Mouse (Mus musculus): ENCODE data around the gene Trim32.
A peak's percentile ranks its signal among the peaks of the same experiment; 100 is the strongest.

Trim32 gene

DNA sequence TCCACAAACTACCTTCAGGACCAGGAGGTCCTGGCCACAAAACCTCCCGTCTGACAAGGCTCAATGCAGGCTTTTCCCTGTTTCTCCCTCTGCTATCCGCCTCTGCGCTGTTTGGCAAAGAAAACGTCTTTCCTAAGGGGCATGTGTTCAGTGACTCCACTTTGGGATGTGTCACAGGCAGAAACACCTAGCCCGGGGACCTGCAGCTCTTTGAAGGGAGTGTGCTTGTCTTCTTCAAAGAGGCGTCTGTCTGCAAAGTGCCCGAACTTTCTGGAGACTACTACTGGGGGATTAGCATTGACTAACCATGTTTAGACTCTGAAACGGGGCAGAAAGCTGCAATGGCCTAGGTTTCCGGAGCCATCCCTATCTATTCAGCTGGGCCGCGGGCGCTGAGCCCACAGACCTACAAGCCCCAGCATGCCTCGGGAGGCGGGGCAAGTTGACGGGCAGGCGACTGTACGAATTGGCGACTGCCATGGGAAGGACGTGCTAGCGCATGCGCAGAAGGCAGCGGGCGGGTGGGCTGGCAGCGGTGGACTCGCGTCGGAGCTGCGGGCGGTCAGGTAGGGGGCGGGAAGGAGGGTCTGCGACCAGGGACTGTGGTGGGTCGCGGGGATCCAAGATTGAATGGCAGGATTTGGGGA, at the start of gene Trim32:
Gene Trim32 (plus strand): TSS at position 483 of the 647 bp plus-strand sequence.
- DNase-seq (ENCODE audit: low spot score) = peak; percentile 99

DNA sequence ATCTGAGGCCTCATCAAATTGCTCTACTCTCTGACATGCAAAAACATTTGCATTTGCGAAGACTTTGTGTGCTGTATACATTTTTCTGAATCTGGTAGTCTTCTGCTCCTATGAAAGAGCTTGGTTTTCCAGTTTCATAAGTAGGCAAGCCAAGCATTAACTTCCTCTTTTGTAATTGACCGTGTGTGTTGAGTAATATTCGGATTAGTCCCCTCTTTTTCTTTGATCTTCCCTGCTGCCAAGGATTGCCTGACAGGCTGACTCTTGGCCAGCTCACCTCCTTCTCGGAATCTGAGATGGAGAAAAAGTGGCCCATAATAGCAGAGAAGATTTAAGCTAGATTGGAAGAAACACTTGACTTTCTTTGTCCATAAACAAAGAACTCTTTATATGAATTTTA, 39.3 kb upstream of the Trim32 start:
- DNase-seq (ENCODE audit: low spot score) = no peak

DNA sequence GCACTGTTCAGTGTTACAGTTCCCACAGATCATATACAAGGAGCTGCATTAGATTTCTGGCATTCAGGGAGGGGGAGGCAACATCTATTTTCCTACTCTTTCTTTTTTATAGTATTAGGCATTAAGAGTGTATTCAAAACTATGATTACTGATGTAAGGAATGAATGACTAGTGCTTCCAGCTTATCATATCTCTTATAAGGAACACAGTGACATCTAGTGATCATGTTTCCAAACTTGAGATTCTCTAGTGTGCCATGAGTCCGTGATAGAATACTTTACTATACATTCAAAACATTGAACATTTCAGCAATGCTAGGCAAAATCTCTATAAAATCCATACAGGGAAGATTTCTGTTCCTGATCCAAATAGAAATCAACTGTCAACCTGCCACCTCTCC, 24.5 kb upstream of the Trim32 start:
- no peak for DNase-seq (ENCODE audit: low spot score)

DNA sequence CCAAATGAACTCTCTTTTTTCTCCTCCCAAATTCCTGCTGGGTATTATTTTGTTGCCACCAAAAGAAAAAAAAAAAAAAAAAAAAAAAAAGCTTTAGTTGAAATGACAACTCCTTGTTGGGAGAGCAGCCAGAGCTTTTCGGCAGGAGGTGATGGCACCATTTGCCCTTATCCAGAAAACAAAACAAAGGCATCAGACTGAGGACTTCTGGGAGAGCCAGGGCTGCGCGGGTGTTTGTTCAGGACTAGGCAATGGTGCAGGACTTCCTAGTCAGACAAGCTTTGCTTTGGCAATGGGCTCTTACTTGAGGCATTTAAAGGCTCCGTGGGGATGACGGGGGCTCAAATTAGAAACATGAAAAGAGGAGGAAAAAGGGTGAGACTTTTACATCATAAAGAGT, 17.8 kb upstream of the Trim32 start:
- DNase-seq (ENCODE audit: low spot score) = no peak

DNA sequence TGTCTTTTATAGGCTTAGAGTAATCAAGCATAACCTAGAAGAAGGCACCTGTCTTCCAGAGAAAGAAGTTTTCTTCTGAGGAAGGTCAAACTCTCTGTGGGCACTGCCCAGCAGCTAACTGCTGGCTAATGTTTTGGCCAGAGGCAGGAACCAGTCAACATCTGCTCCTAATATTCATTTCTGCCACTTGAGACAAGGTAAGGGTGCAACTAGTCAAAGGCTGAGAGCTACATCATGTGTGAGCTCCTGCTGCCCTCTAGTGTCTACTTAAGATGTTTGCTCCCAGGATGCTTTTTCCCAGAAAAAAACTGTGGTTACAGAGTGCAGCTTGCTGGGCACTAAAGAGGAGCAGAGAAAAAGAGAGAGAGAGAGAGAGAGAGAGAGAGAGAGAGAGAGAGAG, 15.0 kb upstream of the Trim32 start:
- DNase-seq (ENCODE audit: low spot score) = no peak

DNA sequence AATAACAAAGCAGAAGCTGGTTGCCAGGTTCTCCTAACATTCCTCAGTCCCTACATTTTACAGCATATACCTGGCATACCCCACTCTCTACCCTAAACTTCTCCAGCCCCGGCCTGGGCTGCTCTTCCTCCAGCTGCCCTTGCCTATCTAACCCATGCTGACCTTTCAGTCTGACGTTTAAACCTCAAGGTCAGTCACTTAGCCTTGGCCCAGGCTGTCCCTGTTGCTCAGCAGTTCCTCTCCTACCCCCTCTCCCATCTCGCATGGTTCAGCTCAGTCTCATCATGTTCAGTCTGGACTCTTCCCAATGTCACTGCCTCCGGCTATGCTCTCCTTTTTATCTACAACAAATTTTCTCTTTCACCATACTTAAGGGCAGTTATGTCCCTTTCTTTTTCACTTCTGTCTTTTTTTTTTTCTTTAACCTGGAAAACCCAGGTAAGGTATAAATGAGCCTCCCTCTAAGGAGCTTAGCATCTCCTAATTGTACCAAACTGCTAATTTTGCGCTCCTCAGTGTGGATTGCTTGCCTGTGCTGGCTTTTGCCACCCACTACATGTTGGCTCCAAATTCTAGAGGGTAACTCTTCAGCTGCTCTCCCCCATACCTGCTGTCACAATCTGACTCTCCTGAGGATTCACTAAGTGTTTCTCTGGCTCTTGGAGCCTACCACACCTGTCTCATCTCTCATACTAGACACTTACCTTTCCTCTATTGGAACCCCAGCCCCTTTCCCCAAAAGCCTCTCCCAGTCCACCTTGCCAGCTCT, 10.0 kb upstream of the Trim32 start:
- DNase-seq (ENCODE audit: low spot score) = no peak

DNA sequence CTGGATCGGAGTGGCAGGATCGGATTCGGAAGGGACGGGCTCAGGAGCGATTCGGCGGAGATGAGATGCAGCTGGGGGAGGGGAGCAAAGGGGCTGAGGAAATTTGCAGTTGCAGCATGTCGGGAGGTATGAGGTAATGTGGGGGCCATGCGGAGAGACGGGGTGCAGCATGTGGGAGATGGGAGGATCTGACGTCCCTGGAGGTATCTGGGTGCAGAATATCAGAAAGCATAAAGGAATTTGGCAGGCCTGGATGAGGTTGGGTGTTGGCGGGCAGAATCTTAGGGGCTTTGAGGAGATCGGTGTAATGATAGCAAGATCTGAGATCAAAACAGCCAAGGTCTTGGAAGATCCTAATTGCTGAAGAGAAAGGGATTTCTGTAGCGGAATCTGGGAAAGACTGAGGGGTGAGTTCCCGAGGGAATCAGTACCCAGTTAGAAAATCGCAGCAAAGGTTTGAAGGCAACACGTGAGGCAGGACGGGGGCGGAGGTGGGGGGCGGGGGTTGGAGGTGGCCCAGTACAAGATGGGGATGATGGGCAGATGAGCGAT, 441 bp downstream of the Trim32 start:
- DNase-seq (ENCODE audit: low spot score) = no peak

DNA sequence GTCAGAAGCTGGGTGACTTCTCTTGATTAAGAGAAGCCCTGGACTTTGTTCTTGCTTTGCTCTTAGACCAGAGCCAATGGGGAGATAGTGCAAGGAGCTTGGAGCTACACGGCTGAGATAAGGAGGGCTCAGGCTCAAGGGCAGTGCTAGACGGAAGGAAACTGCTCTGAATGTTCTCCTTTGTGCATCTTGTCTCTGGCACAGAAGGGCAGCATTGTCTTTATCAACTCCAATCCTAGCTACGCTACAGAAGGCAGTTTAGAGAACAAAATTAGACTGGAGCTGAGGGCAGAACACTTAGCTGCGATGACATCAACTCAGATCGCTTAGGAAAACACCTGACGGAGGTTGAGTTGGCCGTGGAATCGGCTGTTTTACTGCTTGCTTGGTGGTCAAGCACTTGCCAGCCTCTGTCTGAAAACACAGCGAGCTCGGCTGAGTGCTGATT, 2.4 kb downstream of the Trim32 start:
- DNase-seq (ENCODE audit: low spot score) = peak; percentile 28

DNA sequence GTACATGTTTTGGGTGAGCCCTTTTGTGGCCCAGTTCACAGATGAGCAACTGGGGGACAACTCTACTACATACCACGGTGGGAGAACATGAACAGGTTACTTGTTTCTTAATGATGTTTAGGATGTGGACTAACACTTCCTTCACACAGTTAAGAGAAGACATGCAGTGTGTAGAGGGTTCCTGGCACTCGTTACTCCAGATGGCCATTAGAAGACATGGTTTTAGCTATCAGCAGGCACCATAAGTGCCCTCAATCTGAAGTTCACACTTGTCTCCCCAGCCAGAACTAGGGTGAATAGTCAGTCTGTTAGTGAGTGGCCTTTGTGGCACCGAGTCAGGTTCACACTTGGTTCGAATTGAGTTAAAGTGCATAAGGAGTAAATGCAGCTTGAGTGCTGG, 3.3 kb downstream of the Trim32 start:
- no peak for DNase-seq (ENCODE audit: low spot score)

DNA sequence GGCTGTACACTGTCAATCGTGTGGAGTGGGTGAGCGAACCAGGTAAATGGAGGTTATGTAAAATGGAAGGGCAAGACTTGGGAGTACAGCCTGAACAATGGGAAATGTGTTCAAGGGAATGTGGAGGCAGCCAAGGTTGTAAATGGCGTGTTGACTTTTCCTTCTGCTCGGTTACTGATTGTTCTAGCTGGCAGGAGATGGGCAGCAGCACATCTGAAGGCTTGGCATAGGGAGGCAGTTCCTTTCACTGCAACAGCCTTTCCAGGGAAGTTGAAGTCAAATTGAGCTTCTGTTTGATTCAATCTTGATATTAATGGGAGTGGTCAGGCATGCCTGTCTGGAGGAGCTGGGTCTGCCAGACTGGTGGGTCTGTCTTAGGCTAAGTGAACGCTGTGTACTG, 5.5 kb downstream of the Trim32 start:
- DNase-seq (ENCODE audit: low spot score) = no peak

DNA sequence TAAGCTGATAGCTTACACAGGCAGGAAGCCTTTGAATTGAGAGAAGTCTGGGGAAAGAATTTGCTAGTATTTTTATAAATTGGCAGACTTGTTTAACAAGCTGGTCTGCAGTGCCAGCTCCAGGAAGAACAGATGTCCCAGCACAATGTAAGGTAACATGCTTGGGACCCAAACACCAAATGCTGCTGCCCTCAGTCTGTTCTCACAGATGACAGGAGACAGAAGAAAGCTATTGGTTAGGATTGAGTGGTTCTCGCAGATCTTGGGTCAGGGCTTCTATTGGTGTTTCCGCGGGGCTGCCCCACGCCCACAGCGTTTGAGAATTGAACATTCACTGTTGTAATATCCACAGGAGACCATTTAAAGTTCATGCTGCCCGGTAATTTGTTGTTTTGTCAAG, 6.1 kb downstream of the Trim32 start:
- no peak for DNase-seq (ENCODE audit: low spot score)

DNA sequence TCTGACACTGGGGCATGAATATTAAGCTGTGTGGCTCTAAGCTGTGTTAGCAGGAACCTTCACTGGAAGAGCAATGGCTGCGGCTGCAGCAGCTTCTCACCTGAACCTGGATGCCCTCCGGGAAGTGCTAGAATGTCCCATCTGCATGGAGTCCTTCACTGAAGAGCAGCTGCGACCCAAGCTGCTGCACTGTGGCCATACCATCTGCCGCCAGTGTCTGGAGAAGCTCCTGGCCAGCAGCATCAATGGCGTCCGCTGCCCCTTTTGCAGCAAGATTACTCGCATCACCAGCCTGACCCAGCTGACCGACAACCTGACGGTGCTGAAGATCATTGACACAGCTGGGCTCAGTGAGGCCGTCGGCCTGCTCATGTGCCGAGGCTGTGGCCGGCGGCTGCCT, 8.3 kb downstream of the Trim32 start:
- DNase-seq (ENCODE audit: low spot score) = no peak

DNA sequence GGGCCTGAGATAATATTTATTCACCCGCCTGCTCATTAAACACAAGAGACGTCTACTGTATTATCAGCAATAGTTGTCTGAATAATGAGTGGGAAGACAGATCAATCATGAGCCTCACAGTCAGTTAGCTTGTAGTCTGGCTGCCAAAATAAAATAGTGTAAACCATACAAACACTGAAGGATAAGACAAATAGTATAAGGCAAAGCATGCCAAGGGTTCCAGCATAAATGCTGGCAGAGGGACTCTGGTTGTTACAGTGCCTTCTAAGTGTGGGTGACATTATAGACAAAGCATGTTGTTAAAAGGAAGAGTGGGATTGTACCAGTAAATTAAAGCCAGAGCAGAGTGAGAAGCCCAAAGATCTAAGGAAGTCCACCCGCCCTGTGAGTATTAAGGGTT, 15.3 kb downstream of the Trim32 start:
- DNase-seq (ENCODE audit: low spot score) = no peak

DNA sequence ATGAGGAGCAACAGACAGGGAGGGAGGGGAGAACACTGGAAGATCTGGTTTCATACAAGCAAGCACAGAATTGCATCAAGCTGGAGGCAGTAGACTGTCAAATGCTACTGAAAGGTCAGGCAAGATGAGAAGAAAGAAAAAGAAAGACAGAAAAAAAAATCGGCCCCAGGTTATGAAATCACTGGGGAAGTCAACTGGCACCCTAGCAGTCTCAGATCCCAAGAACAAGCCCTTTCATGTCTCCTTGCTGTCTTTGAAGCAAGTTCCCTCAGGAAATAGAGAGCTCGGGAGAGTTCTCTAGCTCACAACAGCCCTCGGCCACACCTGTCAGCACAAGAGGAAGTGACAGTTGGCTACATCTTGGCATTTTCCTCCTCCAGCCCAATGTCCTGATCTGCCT, 33.4 kb downstream of the Trim32 start:
- DNase-seq (ENCODE audit: low spot score) = no peak

DNA sequence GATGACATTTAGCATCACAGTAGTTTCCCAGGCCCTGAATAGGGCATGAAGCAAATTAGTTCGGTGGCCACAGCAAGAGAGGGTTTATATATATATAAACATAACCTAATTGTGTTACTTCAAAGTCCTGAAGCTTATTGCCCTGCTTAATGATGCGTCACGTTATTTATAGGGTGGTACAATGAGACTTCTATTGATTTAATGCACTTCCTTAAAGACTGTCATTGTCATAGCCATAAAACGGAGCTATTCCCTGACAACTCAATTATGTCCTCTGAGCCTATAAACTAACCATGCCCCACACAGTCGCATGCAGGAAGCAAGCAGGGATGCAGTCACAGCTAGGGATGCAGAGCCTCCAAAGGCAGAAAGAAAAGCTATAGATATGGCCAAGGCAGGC, 37.8 kb downstream of the Trim32 start:
- DNase-seq (ENCODE audit: low spot score) = no peak

DNA sequence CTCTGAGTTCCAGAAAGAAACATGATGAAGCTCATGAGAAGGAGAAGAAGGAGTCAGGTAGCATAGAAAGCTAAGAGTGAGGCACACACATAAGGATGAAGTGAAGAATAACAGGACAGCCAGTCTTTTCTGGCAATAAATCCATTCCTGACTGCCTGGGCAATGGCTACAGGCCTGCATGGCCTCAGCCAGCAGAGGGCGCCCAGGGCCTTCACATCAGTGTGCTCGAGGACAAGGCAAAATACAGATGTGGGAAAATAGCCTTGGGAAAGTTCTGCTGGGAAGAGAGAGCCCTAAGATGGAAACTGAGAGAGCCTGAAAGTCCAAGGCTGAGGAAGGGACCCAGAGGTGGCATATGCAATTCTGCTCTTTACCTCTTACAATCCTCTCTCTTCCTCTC, 49.9 kb downstream of the Trim32 start:
- DNase-seq (ENCODE audit: low spot score) = peak; percentile 77

DNA sequence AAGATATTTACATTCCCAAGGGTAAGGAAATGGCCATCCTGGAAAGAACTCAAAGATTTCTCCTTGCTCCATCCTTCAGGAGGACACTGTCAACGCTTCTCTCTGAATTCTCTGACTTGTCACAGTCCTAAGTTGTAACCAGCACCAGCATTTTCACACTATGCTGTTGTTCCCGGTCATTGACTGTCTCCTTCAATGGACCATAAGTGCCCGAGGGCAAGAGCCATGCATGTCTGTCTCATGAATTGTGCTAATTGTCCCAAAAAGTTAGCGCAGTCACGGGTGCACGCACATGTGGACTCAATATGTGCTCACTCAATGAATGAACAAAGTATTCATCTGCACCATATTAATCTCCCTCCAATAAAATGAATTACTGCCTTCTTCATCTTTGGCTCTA, 58.4 kb downstream of the Trim32 start:
- DNase-seq (ENCODE audit: low spot score) = no peak
